Mouse (Mus musculus) G1E (cell line): ENCODE results near the gene Svip. TPM values are rescaled to one million over a fixed set of nuclear protein-coding genes. Genes with fewer than 3 reads are reported as not detected.

Experiments
- ATAC-seq: 2 replicates; pipeline ENCODE4 v1.8.0; 2016; ENCODE audit warnings: mild to moderate bottlenecking; ENCODE audit not compliant: insufficient number of reproducible peaks, poor library complexity, low FRiP score, severe bottlenecking; ENCODE audit errors: extremely low read depth
- DNase-seq: peaks from one replicate; pipeline ENCODE4 v3.0.0; 2012; ENCODE audit warnings: low spot score
- H3K27me3 ChIP-seq: 2 replicates; pipeline ENCODE4 v1.6.1; 2012; ENCODE audit warnings: mild to moderate bottlenecking, low read length, inconsistent platforms; ENCODE audit not compliant: insufficient read depth
- H3K36me3 ChIP-seq: replicated peaks from 2 replicates; pipeline ENCODE3; 2012; ENCODE audit warnings: mild to moderate bottlenecking, inconsistent platforms
- H3K4me1 ChIP-seq: 2 replicates; pipeline ENCODE4 v1.6.1; 2012; ENCODE audit warnings: low read depth, low read length, inconsistent platforms, mixed read lengths; ENCODE audit not compliant: insufficient read depth
- H3K4me3 ChIP-seq: 2 replicates; pipeline ENCODE4 v1.5.1; 2012; ENCODE audit warnings: low read depth, mild to moderate bottlenecking, inconsistent platforms, low read length, moderate library complexity, mixed read lengths
- H3K9me3 ChIP-seq: replicated peaks from 2 replicates; pipeline ENCODE4 v1.6.1; 2012; ENCODE audit warnings: inconsistent platforms
- CTCF ChIP-seq: IDR thresholded peaks from 2 replicates; pipeline ENCODE4 v1.5.1; 2012; ENCODE audit warnings: low read depth, low read length, inconsistent platforms, mixed read lengths
- GATA1 ChIP-seq: IDR thresholded peaks from 2 replicates; pipeline ENCODE4 v1.6.1; 2012; ENCODE audit warnings: borderline replicate concordance, low read length, inconsistent platforms, mixed read lengths
- GATA2 ChIP-seq: IDR thresholded peaks from 2 replicates; pipeline ENCODE4 v1.6.1; 2012; ENCODE audit warnings: low read depth, low read length, inconsistent platforms, borderline replicate concordance
- POLR2AphosphoS5 ChIP-seq: IDR thresholded peaks from 2 replicates; pipeline ENCODE4 v1.6.1; 2012; ENCODE audit warnings: low read depth, low read length, inconsistent platforms; ENCODE audit not compliant: insufficient replicate concordance
- TAL1 ChIP-seq: conservative IDR thresholded peaks from 2 replicates; pipeline ENCODE4 v1.6.1; 2012; ENCODE audit warnings: low read depth, low read length, inconsistent platforms, mixed read lengths
- polyA plus RNA-seq: library from polyadenylated mRNA; stranded (reverse); fragments of >175 nt; gene quantifications from 2 replicates; pipeline ENCODE4 v1.2.3, GENCODE M21; 2012
- total RNA-seq, 2 experiments: library from RNA; stranded (forward) in 1 of 2; stranded (reverse) in 1 of 2; fragments of 200-1000 nt in 1 of 2; fragments of >200 nt in 1 of 2; fragmentation: Nextera tagmentation in 1 of 2; gene quantifications; 2 replicates each; pipeline ENCODE4 v1.2.3; 2014 to 2017

Svip gene
- total and polyA plus RNA-seq, 3 experiments = 6.4 to 23.8 (median 19.3) TPM

DNA sequence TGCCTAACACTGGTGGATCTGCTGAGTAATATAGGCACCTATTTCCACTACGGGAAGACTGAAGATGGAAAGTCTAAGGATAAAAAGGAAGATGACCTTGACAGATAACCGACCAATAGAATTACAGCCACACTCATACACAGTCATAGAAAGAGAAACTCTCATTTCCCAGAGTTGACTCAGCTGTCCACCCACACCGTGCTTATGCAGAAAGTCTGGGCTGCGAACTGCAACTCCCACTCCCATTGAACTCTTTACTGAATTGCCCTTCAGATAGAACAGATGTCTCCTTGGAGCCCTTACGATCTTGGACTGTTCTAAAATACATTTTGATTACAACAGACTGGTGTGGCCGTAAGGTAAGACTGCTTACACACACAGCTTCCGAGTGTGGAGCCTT lies 41.1 kb downstream of the Svip start:
- Histone ChIP-seq H3K9me3 (no peaks in the 10 kb centered on the region), H3K36me3 (no peaks in the 10 kb centered on the region), H3K4me3 (no peak overlapping the region), H3K27me3 (no peaks in the 10 kb centered on the region), H3K4me1 (no peaks in the 10 kb centered on the region)
- no peak for TF ChIP-seq POLR2AphosphoS5
- no peak for TF ChIP-seq GATA1
- no peak for TF ChIP-seq CTCF
- TF ChIP-seq GATA2 = no peak
- TF ChIP-seq TAL1 = no peak
- ATAC-seq = no peak
- no peak for DNase-seq

DNA sequence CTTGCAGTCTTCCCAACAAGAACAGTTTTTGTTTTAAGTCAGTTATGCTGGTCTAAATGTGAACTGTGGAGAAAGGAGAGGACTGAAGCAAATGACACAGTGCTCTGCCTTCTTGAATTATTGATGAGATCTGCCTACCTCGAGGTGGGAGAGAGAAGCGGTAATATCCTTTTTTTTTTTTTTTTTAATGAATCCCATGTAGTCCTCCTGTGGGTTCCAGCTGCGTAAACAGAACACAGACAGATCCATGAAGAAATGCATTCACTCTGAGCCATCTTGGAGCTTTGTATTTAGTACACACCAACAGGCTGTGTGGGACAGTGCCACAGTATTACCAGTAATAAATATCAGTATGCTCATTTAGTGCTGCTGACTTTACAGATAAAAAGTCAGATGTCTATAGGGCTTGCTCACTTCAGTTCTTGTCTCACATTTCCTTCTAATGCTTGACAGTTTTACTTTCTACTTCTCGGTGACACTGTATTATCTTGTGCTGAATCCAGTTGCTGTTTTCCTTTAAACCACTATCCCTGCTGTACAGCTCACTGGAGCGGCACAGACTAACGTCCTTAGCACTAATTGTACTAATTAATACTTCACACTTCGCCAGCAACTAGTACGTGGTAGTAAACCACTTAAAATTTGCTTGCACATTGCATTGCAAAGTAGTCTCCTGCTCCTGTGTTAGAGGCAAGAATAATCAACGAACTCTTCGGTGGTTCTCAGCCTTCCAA lies 43.4 kb downstream of the Svip start:
- no peak for DNase-seq
- Histone ChIP-seq H3K4me3 (no peak overlapping the region), H3K4me1 (no peaks in the 10 kb centered on the region), H3K27me3 (no peaks in the 10 kb centered on the region), H3K9me3 (no peaks in the 10 kb centered on the region), H3K36me3 (no peaks in the 10 kb centered on the region)
- TF ChIP-seq POLR2AphosphoS5 (no peak), GATA1 (no peak), GATA2 (no peak), TAL1 (no peak), CTCF (no peak)
- ATAC-seq = no peak

DNA sequence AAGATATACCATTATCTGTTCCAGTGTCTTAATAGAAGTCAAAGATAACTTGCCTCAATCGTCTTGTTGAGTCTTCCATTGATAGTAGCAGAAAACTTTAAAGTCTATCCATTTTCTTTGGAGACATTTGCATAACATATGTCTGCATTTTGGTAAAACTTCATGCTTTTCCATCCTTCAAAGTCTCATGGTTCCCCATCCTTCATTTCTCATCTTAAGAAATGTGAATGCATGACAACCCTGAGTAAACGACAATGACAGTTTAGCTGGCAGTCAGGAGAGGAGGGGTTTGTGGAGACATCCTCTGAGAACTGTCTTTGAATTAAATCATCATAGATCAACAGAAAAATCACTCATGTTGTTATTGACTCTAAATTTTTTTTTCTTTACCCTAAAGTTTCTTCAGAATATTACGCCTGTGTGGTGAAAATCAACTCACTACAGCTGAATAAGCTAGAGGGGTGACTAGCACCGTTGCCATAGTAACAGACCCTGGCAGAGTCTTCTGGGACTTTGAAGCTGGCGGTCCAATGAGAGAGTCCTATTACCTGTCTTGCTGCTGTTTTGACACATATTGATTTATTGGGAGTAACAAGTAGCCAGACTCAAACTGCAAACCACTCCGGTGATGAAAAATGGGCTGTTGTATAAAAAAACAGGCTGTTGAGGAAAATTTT lies 45.0 kb downstream of the Svip start:
- H3K36me3 ChIP-seq = no peaks in the 10 kb centered on the region
- TF ChIP-seq CTCF (no peak), GATA2 (no peak), TAL1 (no peak), POLR2AphosphoS5 (no peak), GATA1 (no peak)
- H3K9me3 ChIP-seq = no peaks in the 10 kb centered on the region
- no peaks in the 10 kb centered on the region for H3K4me1 ChIP-seq
- H3K4me3 ChIP-seq = no peak overlapping the region
- H3K27me3 ChIP-seq = no peaks in the 10 kb centered on the region
- no peak for ATAC-seq
- no peak for DNase-seq

DNA sequence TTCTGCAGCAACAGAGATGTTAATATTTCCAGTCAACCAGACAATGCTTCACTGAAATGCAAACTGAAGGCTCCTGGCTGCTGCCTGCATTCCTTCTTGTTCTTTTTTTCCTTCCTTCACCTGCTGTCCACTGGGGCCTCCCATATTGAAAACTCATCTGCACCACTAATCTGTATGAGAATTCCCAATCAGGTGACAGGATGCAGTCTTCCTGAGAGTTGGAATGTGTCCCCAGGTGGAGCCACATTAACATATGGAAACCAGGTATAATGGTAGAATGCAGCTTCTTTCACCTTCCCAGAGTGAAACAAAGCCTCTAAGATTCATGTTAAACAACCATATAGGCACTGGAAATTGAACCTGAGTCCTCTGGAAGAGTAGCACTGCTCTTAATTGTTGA lies 48.1 kb downstream of the Svip start:
- no peak for ATAC-seq
- Histone ChIP-seq H3K36me3 (peaks cover 5% of the 10 kb centered on the region), H3K9me3 (no peaks in the 10 kb centered on the region), H3K27me3 (no peaks in the 10 kb centered on the region), H3K4me3 (no peak overlapping the region), H3K4me1 (peaks cover 5% of the 10 kb centered on the region; the same call in 1 of the 2 replicates)
- DNase-seq = no peak
- no peak for TF ChIP-seq CTCF
- no peak for TF ChIP-seq POLR2AphosphoS5
- no peak for TF ChIP-seq TAL1
- no peak for TF ChIP-seq GATA2
- TF ChIP-seq GATA1 = no peak

DNA sequence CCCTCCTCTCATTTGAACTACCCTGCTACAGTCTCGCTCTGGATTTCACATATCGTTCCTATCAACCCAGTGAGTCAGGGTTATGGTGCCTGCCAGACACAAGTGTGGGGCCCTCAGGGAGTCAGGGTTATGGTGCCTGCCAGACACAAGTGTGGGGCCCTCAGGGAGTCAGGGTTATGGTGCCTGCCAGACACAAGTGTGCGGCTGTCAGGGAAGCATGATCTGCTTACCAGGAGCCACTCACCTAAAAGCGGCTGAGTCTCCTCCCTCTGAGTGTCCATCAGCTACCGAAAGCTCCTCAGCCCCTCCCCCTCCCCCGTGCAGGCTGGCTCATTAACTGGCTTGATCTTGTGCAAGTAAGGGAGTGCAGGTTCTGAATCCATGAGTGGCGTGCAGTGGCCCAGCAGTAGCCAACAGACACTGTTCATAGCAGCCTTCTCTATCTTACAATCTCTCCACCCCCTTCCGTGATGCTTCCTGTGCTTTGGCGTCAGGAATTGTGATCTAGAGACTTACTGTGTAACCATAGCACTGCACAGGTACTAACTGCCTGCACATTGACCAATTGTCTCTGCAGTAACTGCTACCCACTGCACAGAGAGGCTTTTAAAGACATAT lies 50.3 kb downstream of the Svip start:
- H3K4me3 ChIP-seq = no peak overlapping the region
- TF ChIP-seq GATA1 (no peak), TAL1 (no peak), POLR2AphosphoS5 (no peak), GATA2 (no peak), CTCF (no peak)
- DNase-seq = no peak
- peaks cover 5% of the 10 kb centered on the region; the same call in 1 of the 2 replicates for H3K4me1 ChIP-seq
- H3K9me3 ChIP-seq = no peaks in the 10 kb centered on the region
- no peaks in the 10 kb centered on the region for H3K27me3 ChIP-seq
- H3K36me3 ChIP-seq = peaks cover 5% of the 10 kb centered on the region
- no peak for ATAC-seq

Other genes with a start within 250 kb of the Svip start
- gene Gas2, start 144.0 kb downstream of the Svip start, total RNA-seq (2014; fragmentation: Nextera tagmentation) = 17.1 and 20.1 TPM in 2 replicates
- gene Gas2, start 144.0 kb downstream of the Svip start, total RNA-seq (2017) = 6.0 and 6.7 TPM in 2 replicates
- gene Gas2, start 144.0 kb downstream of the Svip start, polyA plus RNA-seq = 0.96 and 1.4 TPM in 2 replicates
- gene Fancf, start 143.8 kb downstream of the Svip start, total RNA-seq (2014; fragmentation: Nextera tagmentation) = 13.9 and 20.4 TPM in 2 replicates
- gene Fancf, start 143.8 kb downstream of the Svip start, total RNA-seq (2017) = 18.3 and 24.3 TPM in 2 replicates
- gene Fancf, start 143.8 kb downstream of the Svip start, polyA plus RNA-seq = 12.6 and 13.9 TPM in 2 replicates
- 6.4 TPM in 1 of 2 replicates, not detected in the other for gene 1700015G11Rik, start 9.7 kb upstream of the Svip start, total RNA-seq (2014; fragmentation: Nextera tagmentation)
- not detected in 2 replicates for gene 1700015G11Rik, start 9.7 kb upstream of the Svip start, total RNA-seq (2017)
- not detected in 2 replicates for gene 1700015G11Rik, start 9.7 kb upstream of the Svip start, polyA plus RNA-seq